Mouse (Mus musculus) embryonic facial prominence, embryonic 14.5 days (tissue): ENCODE data around the gene Desi1. TPM values are rescaled to one million over a fixed set of nuclear protein-coding genes. Genes with fewer than 3 reads are reported as not detected.

Experiments used
- ATAC-seq: fragments of 200-750 bp; cut with Nextera tagmentation; 2 replicates; pipeline ENCODE4 v1.8.0; 2017; ENCODE audit warnings: low read depth, moderate number of reproducible peaks, moderate TSS enrichment
- DNase-seq: peaks from one replicate; pipeline ENCODE4 v3.0.0-alpha.2; 2015; ENCODE audit warnings: low spot score
- H3K27ac ChIP-seq: fragments of 300-500 bp; sonication (generic); replicated peaks from 2 replicates; pipeline ENCODE4 v1.5.1; 2014; ENCODE audit warnings: low read depth, mild to moderate bottlenecking, low read length, moderate library complexity
- H3K27me3 ChIP-seq: fragments of 300-500 bp; sonication (generic); replicated peaks from 2 replicates; pipeline ENCODE4 v1.6.1; 2014; ENCODE audit warnings: low read length; ENCODE audit not compliant: control insufficient read depth, insufficient read depth
- H3K36me3 ChIP-seq: fragments of 300-500 bp; sonication (generic); 2 replicates; pipeline ENCODE4 v1.6.1; 2014; ENCODE audit warnings: low read length, mixed read lengths; ENCODE audit not compliant: control insufficient read depth, insufficient read depth
- H3K4me1 ChIP-seq: fragments of 300-500 bp; sonication (generic); 2 replicates; pipeline ENCODE4 v1.6.1; 2014; ENCODE audit warnings: antibody characterized with exemption, low read length; ENCODE audit not compliant: control insufficient read depth, insufficient read depth
- H3K4me2 ChIP-seq: fragments of 300-500 bp; sonication (generic); 2 replicates; pipeline ENCODE4 v1.6.1; 2014; ENCODE audit warnings: low read depth, mild to moderate bottlenecking, low read length, moderate library complexity, mixed read lengths
- H3K4me3 ChIP-seq: fragments of 300-500 bp; sonication (generic); 2 replicates; pipeline ENCODE4 v1.5.1; 2014; ENCODE audit warnings: low read depth, mild to moderate bottlenecking, low read length
- H3K9ac ChIP-seq: fragments of 300-500 bp; sonication (generic); 2 replicates; pipeline ENCODE4 v1.6.1; 2014; ENCODE audit warnings: low read depth, mild to moderate bottlenecking, low read length, moderate library complexity, mixed read lengths
- H3K9me3 ChIP-seq: fragments of 300-500 bp; sonication (generic); 2 replicates; pipeline ENCODE4 v1.6.1; 2016; ENCODE audit warnings: low read length; ENCODE audit not compliant: control insufficient read depth
- WGBS: fragments of 180-500 bp; shearing (Covaris S2); extraction: QIAGEN DNeasy Blood & Tissue Kit; methylation state at CpG from one replicate; pipeline ENCODE4 v1.1.7; 2014; 5-methylcytosine and 5-hydroxymethylcytosine counted together
- polyA plus RNA-seq: library from polyadenylated mRNA; unstranded; fragments of >200 nt; fragmentation: Nextera tagmentation; extraction: Ambion mirVana; gene quantifications from 2 replicates; pipeline ENCODE4 v1.2.1, GENCODE M21; 2014

The Desi1 gene
- polyA plus RNA-seq, 1 experiment from 2014 or later: 27.2 TPM

- Histone ChIP-seq H3K9me3 (no peaks in the 10 kb centered on the region), H3K4me2 (no peak overlapping the region), H3K27ac (no peak overlapping the region), H3K36me3 (peaks cover 97% of the 10 kb centered on the region), H3K27me3 (no peaks in the 10 kb centered on the region), H3K4me1 (no peaks in the 10 kb centered on the region), H3K4me3 (no peak overlapping the region), H3K9ac (no peak overlapping the region)
- DNase-seq (no peak), ATAC-seq (no peak)
- WGBS: 75% methylated on average over 7 of the region's 7 CpGs
Observed at GRCm38 (mm10) chr15:82027726-82028125, 5.9 kb downstream of the Desi1 start.

GRCm38 (mm10) chr15:82027276-82027675 lies 6.4 kb downstream of the Desi1 start:
- Histone ChIP-seq H3K4me3 (no peak overlapping the region), H3K36me3 (peaks cover 99% of the 10 kb centered on the region), H3K27ac (no peak overlapping the region), H3K9me3 (no peaks in the 10 kb centered on the region), H3K27me3 (no peaks in the 10 kb centered on the region), H3K4me2 (no peak overlapping the region), H3K9ac (0 out of 2 replicates have a peak overlapping the region, but pooled peaks have one; percentile 8), H3K4me1 (no peaks in the 10 kb centered on the region)
- ATAC-seq: no peak
- DNase-seq: no peak
- 92% methylated on average over 7 of the region's 7 CpGs for WGBS

- WGBS: 84% methylated on average over 6 of the region's 6 CpGs
- no peak overlapping the region for H3K4me3 ChIP-seq
- peaks cover 76% of the 10 kb centered on the region for H3K36me3 ChIP-seq
- no peak overlapping the region for H3K9ac ChIP-seq
- H3K4me2 ChIP-seq: no peak overlapping the region
- no peak overlapping the region for H3K27ac ChIP-seq
- no peak for ATAC-seq
- DNase-seq: no peak
- no peaks in the 10 kb centered on the region for H3K4me1 ChIP-seq
- H3K27me3 ChIP-seq: no peaks in the 10 kb centered on the region
- no peaks in the 10 kb centered on the region for H3K9me3 ChIP-seq
Observed at GRCm38 (mm10) chr15:82023965-82024635, 9.6 kb downstream of the Desi1 start.

GRCm38 (mm10) chr15:82022535-82023088 lies 11.1 kb downstream of the Desi1 start:
- H3K9me3 ChIP-seq: no peaks in the 10 kb centered on the region
- no peak overlapping the region for H3K9ac ChIP-seq
- no peak overlapping the region for H3K27ac ChIP-seq
- 93% methylated on average over 13 of the region's 13 CpGs for WGBS
- DNase-seq (no peak), ATAC-seq (no peak)
- no peaks in the 10 kb centered on the region for H3K27me3 ChIP-seq
- no peaks in the 10 kb centered on the region; the same call in 1 of the 2 replicates for H3K4me1 ChIP-seq
- no peak overlapping the region for H3K4me2 ChIP-seq
- no peak overlapping the region for H3K4me3 ChIP-seq
- H3K36me3 ChIP-seq: peaks cover 65% of the 10 kb centered on the region

- H3K4me1 ChIP-seq: peaks cover 6% of the 10 kb centered on the region
- no peak for ATAC-seq
- 81% methylated on average over 3 of the region's 3 CpGs for WGBS
Observed at GRCm38 (mm10) chr15:82019288-82019687, 14.4 kb downstream of the Desi1 start.

GRCm38 (mm10) chr15:82017461-82017860 lies 16.2 kb downstream of the Desi1 start:
- 71% methylated on average over 4 of the region's 4 CpGs for WGBS
- ATAC-seq: no peak
- H3K4me2 ChIP-seq: peak overlapping the region; percentile 24

More at GRCm38 (mm10) chr15:82019288-82019687, 14.4 kb downstream of the Desi1 start:
- DNase-seq: peak; percentile 30
- peaks cover 32% of the 10 kb centered on the region for H3K36me3 ChIP-seq
- H3K27ac ChIP-seq: no peak overlapping the region
- H3K27me3 ChIP-seq: no peaks in the 10 kb centered on the region
- no peak overlapping the region for H3K4me2 ChIP-seq
- no peak overlapping the region for H3K9ac ChIP-seq
- H3K4me3 ChIP-seq: no peak overlapping the region
- H3K9me3 ChIP-seq: no peaks in the 10 kb centered on the region

GRCm38 (mm10) chr15:82016830-82017229 lies 16.8 kb downstream of the Desi1 start:
- H3K4me2 ChIP-seq: peak overlapping the region; percentile 83
- no peaks in the 10 kb centered on the region for H3K9me3 ChIP-seq
- WGBS: 24% methylated on average over 6 of the region's 6 CpGs
- DNase-seq: no peak
- H3K4me3 ChIP-seq: peak overlapping the region; percentile 93
- ATAC-seq: no peak
- H3K4me1 ChIP-seq: peaks cover 9% of the 10 kb centered on the region
- H3K9ac ChIP-seq: peak overlapping the region; percentile 74
- peak overlapping the region; percentile 66 for H3K27ac ChIP-seq
- H3K36me3 ChIP-seq: peaks cover 9% of the 10 kb centered on the region; the same call in 1 of the 2 replicates
- no peaks in the 10 kb centered on the region for H3K27me3 ChIP-seq

More at GRCm38 (mm10) chr15:82017461-82017860, 16.2 kb downstream of the Desi1 start:
- Histone ChIP-seq H3K27me3 (no peaks in the 10 kb centered on the region), H3K9ac (no peak overlapping the region), H3K36me3 (peaks cover 14% of the 10 kb centered on the region; the same call in 1 of the 2 replicates), H3K4me3 (no peak overlapping the region), H3K27ac (no peak overlapping the region), H3K9me3 (no peaks in the 10 kb centered on the region), H3K4me1 (peaks cover 9% of the 10 kb centered on the region)
- no peak for DNase-seq

- H3K27ac ChIP-seq: peak overlapping the region; percentile 66
- peak overlapping the region; percentile 87 for H3K9ac ChIP-seq
- 0% methylated on average over 45 of the region's 53 CpGs for WGBS
- peak overlapping the region; percentile 93 for H3K4me3 ChIP-seq
- H3K27me3 ChIP-seq: no peaks in the 10 kb centered on the region
- no peaks in the 10 kb centered on the region for H3K9me3 ChIP-seq
- DNase-seq (peak; percentile 99), ATAC-seq (peak; percentile 96)
- H3K4me2 ChIP-seq: peak overlapping the region; percentile 83
- peaks cover 6% of the 10 kb centered on the region; the same call in 1 of the 2 replicates for H3K36me3 ChIP-seq
- peaks cover 9% of the 10 kb centered on the region for H3K4me1 ChIP-seq
Observed at GRCm38 (mm10) chr15:82016101-82016808, 17.4 kb downstream of the Desi1 start.
